Mouse (Mus musculus): ENCODE results near the gene Slc4a4. TPM values are rescaled to one million over a fixed set of nuclear protein-coding genes. Genes with fewer than 3 reads are reported as not detected.

The Slc4a4 gene
- 8.3 and 8.5 TPM in 2 replicates for polyA plus RNA-seq (2011; ENCODE audit: insufficient read depth, insufficient read length, low read depth, missing spikeins)

- no peak within 1 kb of the TSS for H3K27ac ChIP-seq (ENCODE audit: insufficient read depth, low read length)
Observed at GRCm38 (mm10) chr5:88886668-88887555, at the start of gene Slc4a4. Gene Slc4a4 (plus strand): TSS chr5:88886818.

DNA sequence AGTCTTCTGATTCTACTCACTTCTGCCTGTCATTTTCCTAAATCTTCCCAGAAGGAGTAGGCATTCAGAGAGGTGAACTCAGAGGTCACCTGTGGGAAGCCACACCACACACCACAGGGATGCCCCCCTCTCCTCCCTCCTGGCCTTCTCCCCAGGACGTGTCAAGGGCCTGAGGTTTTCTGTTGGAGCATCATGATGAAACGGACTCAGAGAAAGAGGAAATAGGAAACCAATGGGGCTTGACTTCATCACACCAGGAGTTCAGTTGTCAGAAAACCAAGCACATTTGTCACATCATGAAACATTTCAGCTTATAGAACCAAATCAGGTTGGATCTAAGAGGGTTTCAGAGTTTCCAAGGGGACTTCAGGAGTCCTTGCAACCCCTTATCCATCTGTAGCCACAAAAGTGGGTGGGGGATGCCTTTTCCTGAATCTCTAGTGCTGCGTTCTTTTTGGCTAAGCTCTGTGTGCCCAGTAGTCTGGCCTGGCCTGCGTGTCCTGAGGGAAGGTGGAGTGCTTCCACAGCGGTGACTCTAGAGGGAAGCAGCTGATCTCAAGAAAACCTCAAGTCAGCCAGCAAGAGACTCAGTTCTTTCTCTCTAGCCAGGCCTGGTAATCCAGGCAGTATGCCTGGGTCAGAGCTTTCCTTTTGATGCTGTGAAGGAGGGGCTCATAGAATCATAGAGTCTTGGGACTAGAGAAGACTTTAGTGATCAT, 46.4 kb upstream of the Slc4a4 start:
- Histone ChIP-seq H3K27ac (ENCODE audit: insufficient read depth, low read length) (no peak overlapping the region), H3K36me3 (ENCODE audit: control insufficient read depth, insufficient read depth, low read length, poor library complexity, severe bottlenecking) (no peaks in the 10 kb centered on the region), H3K4me1 (ENCODE audit: control insufficient read depth, insufficient read depth, low read length) (no peaks in the 10 kb centered on the region), H3K9me3 (replicated peaks; ENCODE audit: control insufficient read depth, insufficient read depth, low read length, poor library complexity, severe bottlenecking) (no peaks in the 10 kb centered on the region), H3K4me3 (ENCODE audit: low read depth, low read length) (no peak overlapping the region), H3K27me3 (ENCODE audit: control insufficient read depth, insufficient read depth, low read length, poor library complexity, severe bottlenecking) (no peaks in the 10 kb centered on the region), H3K9ac (ENCODE audit: low read depth, poor library complexity, severe bottlenecking) (no peak overlapping the region)
- TF ChIP-seq CTCF (IDR thresholded peaks at IDR 0.05; ENCODE audit: low read depth, low read length) (no peak), EP300 (IDR thresholded peaks at IDR 0.05; ENCODE audit: insufficient read depth, low read depth, low read length) (no peak), POLR2A (IDR thresholded peaks at IDR 0.05; ENCODE audit: insufficient read depth, low read length) (no peak)

More at GRCm38 (mm10) chr5:88886668-88887555, at the start of gene Slc4a4:
- H3K4me1 ChIP-seq (ENCODE audit: control insufficient read depth, insufficient read depth, low read length) = no peaks in the 10 kb centered on the region
- peaks cover 13% of the 10 kb centered on the region for H3K27me3 ChIP-seq (ENCODE audit: control insufficient read depth, insufficient read depth, low read length, poor library complexity, severe bottlenecking)
- H3K36me3 ChIP-seq (ENCODE audit: control insufficient read depth, insufficient read depth, low read length, poor library complexity, severe bottlenecking) = no peaks in the 10 kb centered on the region
- H3K4me3 ChIP-seq (ENCODE audit: low read depth, low read length) = peak within 1 kb of the TSS; percentile 63
- H3K9me3 ChIP-seq (replicated peaks; ENCODE audit: control insufficient read depth, insufficient read depth, low read length, poor library complexity, severe bottlenecking) = no peaks in the 10 kb centered on the region
- no peak for TF ChIP-seq POLR2A (IDR thresholded peaks at IDR 0.05; ENCODE audit: insufficient read depth, low read length)
- TF ChIP-seq EP300 (IDR thresholded peaks at IDR 0.05; ENCODE audit: insufficient read depth, low read depth, low read length) = no peak
- TF ChIP-seq CTCF (IDR thresholded peaks at IDR 0.05; ENCODE audit: low read depth, low read length) = no peak
- H3K9ac ChIP-seq (ENCODE audit: low read depth, poor library complexity, severe bottlenecking) = peak within 1 kb of the TSS; percentile 96

DNA sequence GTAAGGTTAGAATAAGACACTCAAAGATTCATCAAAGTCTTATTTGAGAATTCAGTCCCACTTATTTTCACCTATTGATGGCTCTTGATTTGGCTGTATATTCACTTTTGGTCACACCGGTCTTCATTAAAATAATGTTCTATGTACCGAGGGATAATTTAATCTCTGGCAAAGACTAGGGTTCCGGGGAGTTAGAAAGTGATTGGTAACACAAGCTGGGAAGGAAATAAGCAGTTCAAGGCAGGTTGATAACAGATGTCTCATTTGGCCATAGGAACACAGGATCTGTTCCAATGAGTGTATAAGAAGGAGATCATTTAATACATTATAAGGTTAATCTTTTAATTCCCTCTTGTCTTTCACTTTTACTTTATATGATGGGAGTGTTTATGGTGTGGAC, 29.3 kb upstream of the Slc4a4 start:
- H3K4me3 ChIP-seq (ENCODE audit: low read depth, low read length) = no peak overlapping the region
- H3K36me3 ChIP-seq (ENCODE audit: control insufficient read depth, insufficient read depth, low read length, poor library complexity, severe bottlenecking) = no peaks in the 10 kb centered on the region
- no peaks in the 10 kb centered on the region; the same call in 1 of the 2 replicates for H3K27me3 ChIP-seq (ENCODE audit: control insufficient read depth, insufficient read depth, low read length, poor library complexity, severe bottlenecking)
- no peak for TF ChIP-seq CTCF (IDR thresholded peaks at IDR 0.05; ENCODE audit: low read depth, low read length)
- TF ChIP-seq POLR2A (IDR thresholded peaks at IDR 0.05; ENCODE audit: insufficient read depth, low read length) = no peak
- no peak for TF ChIP-seq EP300 (IDR thresholded peaks at IDR 0.05; ENCODE audit: insufficient read depth, low read depth, low read length)
- H3K9me3 ChIP-seq (replicated peaks; ENCODE audit: control insufficient read depth, insufficient read depth, low read length, poor library complexity, severe bottlenecking) = no peaks in the 10 kb centered on the region
- H3K9ac ChIP-seq (ENCODE audit: low read depth, poor library complexity, severe bottlenecking) = no peak overlapping the region
- H3K4me1 ChIP-seq (ENCODE audit: control insufficient read depth, insufficient read depth, low read length) = no peaks in the 10 kb centered on the region
- H3K27ac ChIP-seq (ENCODE audit: insufficient read depth, low read length) = no peak overlapping the region

DNA sequence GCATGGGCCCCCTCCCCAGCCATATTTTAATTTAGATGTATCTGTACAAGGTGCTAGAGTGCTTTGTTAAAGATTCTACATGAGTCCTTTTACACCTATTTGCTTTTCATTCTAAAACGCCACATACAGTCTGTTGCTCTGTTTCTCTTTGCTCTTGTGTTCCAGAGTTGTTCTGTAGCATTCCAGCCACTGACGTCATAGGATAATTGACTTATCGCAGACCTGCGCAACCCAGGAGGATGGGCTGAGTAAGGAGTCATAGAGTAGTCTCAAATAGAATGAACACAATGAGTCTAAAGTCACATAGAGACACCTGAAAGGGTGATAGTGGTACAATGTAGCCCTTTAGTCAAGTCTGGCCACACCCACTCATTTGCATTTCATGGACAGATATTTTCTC, 28.8 kb upstream of the Slc4a4 start:
- no peak overlapping the region for H3K4me3 ChIP-seq (ENCODE audit: low read depth, low read length)
- no peaks in the 10 kb centered on the region; the same call in 1 of the 2 replicates for H3K27me3 ChIP-seq (ENCODE audit: control insufficient read depth, insufficient read depth, low read length, poor library complexity, severe bottlenecking)
- no peak for TF ChIP-seq EP300 (IDR thresholded peaks at IDR 0.05; ENCODE audit: insufficient read depth, low read depth, low read length)
- TF ChIP-seq POLR2A (IDR thresholded peaks at IDR 0.05; ENCODE audit: insufficient read depth, low read length) = no peak
- TF ChIP-seq CTCF (IDR thresholded peaks at IDR 0.05; ENCODE audit: low read depth, low read length) = no peak
- H3K27ac ChIP-seq (ENCODE audit: insufficient read depth, low read length) = no peak overlapping the region
- H3K9ac ChIP-seq (ENCODE audit: low read depth, poor library complexity, severe bottlenecking) = no peak overlapping the region
- H3K4me1 ChIP-seq (ENCODE audit: control insufficient read depth, insufficient read depth, low read length) = no peaks in the 10 kb centered on the region
- H3K36me3 ChIP-seq (ENCODE audit: control insufficient read depth, insufficient read depth, low read length, poor library complexity, severe bottlenecking) = no peaks in the 10 kb centered on the region
- no peaks in the 10 kb centered on the region for H3K9me3 ChIP-seq (replicated peaks; ENCODE audit: control insufficient read depth, insufficient read depth, low read length, poor library complexity, severe bottlenecking)

DNA sequence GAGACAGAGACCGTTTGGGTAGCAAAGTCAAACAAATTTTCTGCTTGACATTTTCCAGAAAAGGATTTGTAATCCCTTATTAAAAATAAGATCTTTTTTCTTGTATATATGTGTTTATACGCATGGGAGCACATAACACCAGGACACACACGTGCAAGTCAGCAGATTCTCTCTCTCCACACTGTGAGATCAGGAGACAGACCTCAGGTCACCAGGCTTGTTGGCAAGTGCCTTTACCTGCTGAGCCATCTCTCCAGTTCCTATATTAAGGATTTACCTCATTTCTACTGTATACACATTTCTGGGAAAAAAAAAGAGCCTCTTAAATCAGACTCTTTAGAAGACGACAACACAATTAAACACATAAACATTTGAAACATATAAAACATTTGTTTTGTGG, 28.4 kb upstream of the Slc4a4 start:
- TF ChIP-seq POLR2A (IDR thresholded peaks at IDR 0.05; ENCODE audit: insufficient read depth, low read length) = no peak
- TF ChIP-seq EP300 (IDR thresholded peaks at IDR 0.05; ENCODE audit: insufficient read depth, low read depth, low read length) = no peak
- TF ChIP-seq CTCF (IDR thresholded peaks at IDR 0.05; ENCODE audit: low read depth, low read length) = no peak
- Histone ChIP-seq H3K36me3 (ENCODE audit: control insufficient read depth, insufficient read depth, low read length, poor library complexity, severe bottlenecking) (no peaks in the 10 kb centered on the region), H3K4me1 (ENCODE audit: control insufficient read depth, insufficient read depth, low read length) (no peaks in the 10 kb centered on the region), H3K4me3 (ENCODE audit: low read depth, low read length) (no peak overlapping the region), H3K9me3 (replicated peaks; ENCODE audit: control insufficient read depth, insufficient read depth, low read length, poor library complexity, severe bottlenecking) (no peaks in the 10 kb centered on the region), H3K27me3 (ENCODE audit: control insufficient read depth, insufficient read depth, low read length, poor library complexity, severe bottlenecking) (no peaks in the 10 kb centered on the region; the same call in 1 of the 2 replicates), H3K27ac (ENCODE audit: insufficient read depth, low read length) (no peak overlapping the region), H3K9ac (ENCODE audit: low read depth, poor library complexity, severe bottlenecking) (no peak overlapping the region)
